Mouse (Mus musculus) liver, embryonic 14.5 days (tissue): ENCODE data around the gene Cyp4f15.

Experiments used
- CTCF ChIP-seq: IDR thresholded peaks from 2 replicates; pipeline ENCODE4 v1.5.1; 2016; ENCODE audit warnings: antibody characterized with exemption, low read depth, control low read depth
- EP300 ChIP-seq: IDR thresholded peaks from 2 replicates; pipeline ENCODE4 v1.6.1; 2016; ENCODE audit warnings: antibody characterized with exemption, low read depth

DNA sequence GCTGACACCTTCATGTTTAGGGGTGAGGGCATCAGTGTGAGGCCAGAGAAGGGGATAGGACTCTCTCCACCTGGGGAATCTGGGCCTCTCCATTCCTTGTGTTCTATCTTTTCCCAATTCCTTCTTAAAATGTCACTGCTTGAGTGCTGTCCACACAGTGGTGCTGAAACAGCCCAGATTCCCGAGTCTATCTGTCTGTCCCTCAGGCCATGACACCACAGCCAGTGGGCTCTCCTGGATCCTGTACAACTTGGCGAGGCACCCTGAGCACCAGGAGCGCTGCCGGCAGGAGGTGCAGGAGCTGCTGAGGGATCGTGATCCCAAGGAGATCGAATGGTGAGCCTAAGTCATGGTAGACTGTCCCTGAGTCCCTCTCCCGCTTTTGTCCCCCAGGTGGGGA, 11.5 kb upstream of the Cyp4f15 start:
- TF ChIP-seq EP300 (no peak), CTCF (no peak)
